Mouse (Mus musculus): Measurements from ENCODE around the gene Pdzd7. TPM values are rescaled to one million over a fixed set of nuclear protein-coding genes. Genes with fewer than 3 reads are reported as not detected.
A peak's percentile ranks its signal among the peaks of the same experiment; 100 is the strongest.

The Pdzd7 gene
- polyA plus RNA-seq (2015; fragmentation: Nextera tagmentation; extraction: Ambion mirVana), result 0.05 and 0.08 TPM in 2 replicates

- no peak for DNase-seq (ENCODE audit: low spot score)
These were observed at the start of gene Pdzd7 for GRCm38 (mm10) chr19:45045651-45046050. Gene Pdzd7 (minus strand): TSS chr19:45045717.

DNA sequence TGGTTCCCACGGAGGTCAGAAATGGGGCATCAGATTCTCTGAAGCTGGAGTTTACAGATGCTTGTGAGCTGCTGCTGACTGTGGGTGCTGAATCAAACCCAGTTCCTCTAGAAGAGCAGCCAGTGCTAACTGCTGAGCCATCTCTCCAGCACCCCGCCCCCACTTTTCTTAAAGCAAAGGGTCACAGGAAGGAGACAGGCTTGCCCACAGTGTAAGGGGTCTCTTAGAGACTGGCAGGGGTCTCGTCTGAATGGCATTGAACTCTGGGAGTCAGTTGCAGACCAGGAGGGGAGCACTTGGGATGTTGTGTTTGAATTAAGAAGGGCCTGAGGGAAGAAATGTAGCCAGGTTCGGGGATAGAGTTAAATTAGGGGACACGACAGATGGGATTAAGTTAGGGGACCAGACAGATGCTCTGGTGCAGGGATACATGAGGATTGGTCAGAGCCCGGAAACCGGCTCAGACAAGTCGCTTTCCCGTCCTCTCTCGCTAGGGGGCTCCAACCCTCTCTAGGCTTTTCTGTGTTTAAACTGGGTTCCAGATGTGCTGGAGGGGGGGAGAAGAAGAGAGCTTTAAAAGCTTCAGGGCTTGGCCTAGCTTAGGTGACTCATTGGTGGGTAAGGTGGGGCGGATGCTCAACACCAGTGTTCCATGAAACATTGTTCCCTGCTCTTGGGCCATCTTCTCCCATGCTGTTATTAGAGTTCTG lies 36.5 kb upstream of the Pdzd7 start:
- peak; percentile 73 for DNase-seq (ENCODE audit: low spot score)

- DNase-seq (ENCODE audit: low spot score), result peak; percentile 80
These were observed 35.8 kb upstream of the Pdzd7 start for GRCm38 (mm10) chr19:45081279-45081678.

- DNase-seq (ENCODE audit: low spot score), result no peak
These were observed 35.2 kb upstream of the Pdzd7 start for GRCm38 (mm10) chr19:45080711-45081110.

DNA sequence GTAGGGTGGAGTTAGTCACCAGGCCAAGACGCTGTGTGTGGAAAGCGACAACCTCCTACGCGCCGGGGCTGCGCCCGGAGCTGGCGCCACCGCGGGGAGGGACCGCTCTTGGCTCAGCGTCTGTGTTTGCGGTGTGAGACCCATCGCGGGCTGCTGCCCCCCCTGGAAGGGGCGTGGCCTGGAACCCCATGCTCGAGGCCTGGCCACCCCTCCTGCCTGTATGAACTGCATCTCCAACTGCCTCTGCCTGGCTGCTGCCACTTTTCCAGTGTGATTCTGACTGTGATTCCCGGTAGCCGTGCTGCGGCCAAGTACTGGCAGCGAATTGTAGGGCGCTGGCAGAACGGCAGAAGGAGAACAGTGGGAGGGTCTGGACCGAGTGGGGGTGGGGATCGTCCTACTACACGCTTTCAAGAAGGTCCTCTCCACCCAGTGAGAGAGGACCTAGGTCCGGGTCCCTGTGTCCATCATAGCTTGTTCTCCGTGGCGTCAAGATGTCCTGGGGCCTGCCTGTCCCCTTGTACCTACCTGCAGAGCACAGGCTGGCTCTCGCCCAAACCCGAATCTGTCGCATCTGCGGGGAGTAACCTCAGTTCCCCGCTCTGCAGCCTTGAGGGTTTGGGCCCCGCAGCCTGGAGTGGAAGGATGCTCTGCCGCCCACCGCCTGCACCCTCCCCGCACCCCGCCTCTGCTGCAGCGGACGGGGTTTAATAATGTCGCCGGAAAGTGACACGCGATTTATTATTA lies 34.4 kb upstream of the Pdzd7 start:
- DNase-seq (ENCODE audit: low spot score), result peak; percentile 42

GRCm38 (mm10) chr19:45078971-45079764 lies 33.7 kb upstream of the Pdzd7 start:
- no peak for DNase-seq (ENCODE audit: low spot score)

- no peak for DNase-seq (ENCODE audit: low spot score)
These were observed 32.5 kb upstream of the Pdzd7 start for GRCm38 (mm10) chr19:45077742-45078645.

- peak; percentile 57 for DNase-seq (ENCODE audit: low spot score)
These were observed 31.3 kb upstream of the Pdzd7 start for GRCm38 (mm10) chr19:45076586-45077510.

- DNase-seq (ENCODE audit: low spot score), result no peak
These were observed 30.6 kb upstream of the Pdzd7 start for GRCm38 (mm10) chr19:45076036-45076575.

GRCm38 (mm10) chr19:45075323-45076035 lies 30.0 kb upstream of the Pdzd7 start:
- DNase-seq (ENCODE audit: low spot score), result no peak

- peak; percentile 94 for DNase-seq (ENCODE audit: low spot score)
These were observed 29.2 kb upstream of the Pdzd7 start, which contains the start of gene Kazald1 for GRCm38 (mm10) chr19:45074580-45075322. Gene Kazald1 (plus strand): TSS chr19:45075241.

GRCm38 (mm10) chr19:45073871-45074542 lies 28.5 kb upstream of the Pdzd7 start:
- DNase-seq (ENCODE audit: low spot score), result peak; percentile 85

- DNase-seq (ENCODE audit: low spot score), result no peak
These were observed 22.4 kb upstream of the Pdzd7 start for GRCm38 (mm10) chr19:45067758-45068510.

GRCm38 (mm10) chr19:45067170-45067569 lies 21.7 kb upstream of the Pdzd7 start:
- DNase-seq (ENCODE audit: low spot score), result no peak

DNA sequence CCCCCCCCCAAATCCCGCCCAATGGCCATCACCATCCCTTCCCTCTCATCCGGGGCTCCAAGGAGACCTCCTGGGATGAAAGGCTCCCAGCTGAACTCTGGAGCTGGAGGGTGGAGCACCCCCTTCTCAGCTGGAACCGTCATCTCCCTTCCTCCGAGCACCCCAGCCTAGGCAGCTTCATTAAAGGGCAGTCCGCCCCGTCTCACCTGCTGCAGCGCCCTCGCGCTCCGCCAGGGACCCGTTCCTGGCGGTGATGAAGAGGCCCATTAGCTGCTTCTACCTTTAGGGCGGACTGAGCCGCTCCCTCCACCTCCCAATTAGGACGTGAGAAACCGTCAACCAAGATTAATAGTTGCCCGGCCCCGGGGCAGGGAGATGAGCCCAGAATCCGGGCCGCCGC lies 19.7 kb upstream of the Pdzd7 start:
- no peak for DNase-seq (ENCODE audit: low spot score)

DNA sequence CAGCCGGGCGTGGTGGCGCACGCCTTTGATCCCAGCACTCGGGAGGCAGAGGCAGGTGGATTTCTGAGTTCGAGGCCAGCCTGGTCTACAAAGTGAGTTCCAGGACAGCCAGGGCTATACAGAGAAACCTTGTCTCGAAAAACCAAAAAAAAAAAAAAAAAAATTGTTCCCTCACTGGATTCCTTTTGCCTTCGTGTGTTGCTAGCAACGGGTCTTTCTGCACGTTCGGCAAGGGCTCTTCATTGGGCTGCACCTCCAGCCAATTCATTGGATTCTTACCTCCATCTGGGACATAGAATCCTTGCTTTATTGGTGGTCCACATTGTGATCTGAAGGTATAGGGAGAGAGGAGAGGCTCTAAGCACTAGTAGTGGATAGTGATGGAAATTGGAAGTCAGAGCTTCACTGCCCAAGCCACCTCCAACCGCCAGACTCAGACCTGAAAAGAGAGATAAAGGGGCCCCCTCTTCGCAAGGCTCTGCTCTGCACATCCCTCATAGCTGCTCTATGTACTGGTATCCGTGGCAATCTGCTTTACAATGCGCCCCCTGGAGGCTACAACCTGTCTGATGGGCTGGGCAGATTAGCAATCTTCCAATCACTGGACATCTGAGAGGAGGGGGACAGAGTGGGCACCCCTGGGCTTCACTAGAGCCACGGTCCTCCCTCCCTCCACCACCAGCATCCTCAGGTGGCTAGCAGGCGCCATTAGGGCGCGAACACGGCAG lies 18.2 kb upstream of the Pdzd7 start:
- peak; percentile 53 for DNase-seq (ENCODE audit: low spot score)

All from thymus, postnatal 0 days (tissue).